Mouse (Mus musculus) MEL (cell line): ENCODE data around the gene Itga9. TPM values are rescaled to one million over a fixed set of nuclear protein-coding genes. Genes with fewer than 3 reads are reported as not detected.

Source experiments
- DNase-seq: peaks from one replicate; pipeline ENCODE4 v3.0.0; 2011; ENCODE audit warnings: low read depth, low spot score
- H3K27ac ChIP-seq: 2 replicates; pipeline ENCODE4 v1.5.1; 2012; ENCODE audit warnings: low read depth, mild to moderate bottlenecking, control low read depth, low read length, moderate library complexity; ENCODE audit not compliant: control insufficient read depth
- H3K27me3 ChIP-seq, 2 experiments: fragments of 150-350 bp in 1 of 2; sonication (generic) in 1 of 2; 2 replicates each; pipeline ENCODE4 v1.6.1; 2012; ENCODE audit warnings: low read length in 2 of 2, mild to moderate bottlenecking in 2 of 2, improper control_type of control experiment in 1 of 2, moderate library complexity in 1 of 2; ENCODE audit not compliant: insufficient read depth in 2 of 2, control insufficient read depth in 1 of 2
- H3K36me3 ChIP-seq, 2 experiments: 2 replicates each; pipeline ENCODE4 v1.6.1; 2012 to 2014; ENCODE audit warnings: low read length in 2 of 2, improper control_type of control experiment in 1 of 2, inconsistent platforms in 1 of 2, mild to moderate bottlenecking in 1 of 2; ENCODE audit not compliant: insufficient read depth in 2 of 2, control insufficient read depth in 1 of 2
- H3K4me1 ChIP-seq, 2 experiments: fragments of 150-350 bp in 1 of 2; sonication (generic) in 1 of 2; 2 replicates each; pipeline ENCODE4 v1.6.1; 2012; ENCODE audit warnings: low read length in 2 of 2, improper control_type of control experiment in 1 of 2, mild to moderate bottlenecking in 1 of 2; ENCODE audit not compliant: insufficient read depth in 2 of 2, control insufficient read depth in 1 of 2
- H3K4me3 ChIP-seq, 2 experiments: fragments of 150-350 bp in 1 of 2; sonication (generic) in 1 of 2; 2 replicates each; pipeline ENCODE4 v1.5.1; 2012; ENCODE audit warnings: low read depth in 2 of 2, low read length in 2 of 2, mild to moderate bottlenecking in 2 of 2, moderate library complexity in 2 of 2, control low read depth in 1 of 2, improper control_type of control experiment in 1 of 2; ENCODE audit not compliant: control insufficient read depth in 1 of 2, insufficient read depth in 1 of 2
- H3K79me2 ChIP-seq: 2 replicates; pipeline ENCODE4 v1.6.1; 2012; ENCODE audit warnings: mild to moderate bottlenecking, low read length, moderate library complexity; ENCODE audit not compliant: control insufficient read depth, poor library complexity, insufficient read depth
- H3K9ac ChIP-seq: 2 replicates; pipeline ENCODE4 v1.6.1; 2012; ENCODE audit warnings: low read depth, mild to moderate bottlenecking, control low read depth, low read length, moderate library complexity; ENCODE audit not compliant: control insufficient read depth, poor library complexity, severe bottlenecking
- H3K9me3 ChIP-seq: fragments of 150-350 bp; sonication (generic); replicated peaks from 2 replicates; pipeline ENCODE4 v1.6.1; 2012; ENCODE audit warnings: mild to moderate bottlenecking, low read length, improper control_type of control experiment, moderate library complexity; ENCODE audit not compliant: insufficient read depth
- CHD1 ChIP-seq: IDR thresholded peaks from 2 replicates; pipeline ENCODE4 v1.6.1; 2012; ENCODE audit warnings: low read depth, mild to moderate bottlenecking, inconsistent platforms, low read length, improper control_type of control experiment
- CHD2 ChIP-seq: IDR thresholded peaks from 2 replicates; pipeline ENCODE4 v1.6.1; 2011; ENCODE audit warnings: low read length, improper control_type of control experiment
- CTCF ChIP-seq, 3 experiments: IDR thresholded peaks in 2 of 3; conservative IDR thresholded peaks in 1 of 3; 2 replicates each; pipeline ENCODE4 v1.5.1; 2011 to 2012; ENCODE audit warnings: low read length in 3 of 3, low read depth in 2 of 3, mild to moderate bottlenecking in 2 of 3, improper control_type of control experiment in 1 of 3, inconsistent platforms in 1 of 3, mixed read lengths in 1 of 3, moderate library complexity in 1 of 3; ENCODE audit not compliant: control insufficient read depth in 1 of 3, insufficient read depth in 1 of 3, poor library complexity in 1 of 3, severe bottlenecking in 1 of 3
- EP300 ChIP-seq, 2 experiments: IDR thresholded peaks; 2 replicates each; pipeline ENCODE4 v1.6.1; 2011; ENCODE audit warnings: improper control_type of control experiment in 2 of 2, low read length in 2 of 2, low read depth in 1 of 2, mild to moderate bottlenecking in 1 of 2
- GABPA ChIP-seq: IDR thresholded peaks from 2 replicates; pipeline ENCODE4 v1.6.1; 2012; ENCODE audit warnings: low read depth, mild to moderate bottlenecking, inconsistent platforms, low read length, improper control_type of control experiment, moderate library complexity
- HCFC1 ChIP-seq: IDR thresholded peaks from 2 replicates; pipeline ENCODE4 v1.6.1; 2012; ENCODE audit warnings: low read depth, mild to moderate bottlenecking, inconsistent platforms, low read length, improper control_type of control experiment, moderate library complexity
- KAT2A ChIP-seq: conservative IDR thresholded peaks from 2 replicates; pipeline ENCODE4 v1.6.1; 2012; ENCODE audit warnings: low read depth, low read length, improper control_type of control experiment, inconsistent platforms
- MAFK ChIP-seq: IDR thresholded peaks from 2 replicates; pipeline ENCODE4 v1.6.1; 2011; ENCODE audit warnings: low read depth, mild to moderate bottlenecking, low read length, improper control_type of control experiment, borderline replicate concordance
- MAX ChIP-seq: IDR thresholded peaks from 2 replicates; pipeline ENCODE4 v1.6.1; 2011; ENCODE audit warnings: low read length, improper control_type of control experiment
- MEF2A ChIP-seq: IDR thresholded peaks from 2 replicates; pipeline ENCODE4 v1.6.1; 2014; ENCODE audit warnings: low read depth, mild to moderate bottlenecking, inconsistent platforms, low read length, improper control_type of control experiment; ENCODE audit not compliant: poor library complexity, insufficient replicate concordance, severe bottlenecking; ENCODE audit errors: extremely low read depth
- MXI1 ChIP-seq: IDR thresholded peaks from 2 replicates; pipeline ENCODE4 v1.6.1; 2011; ENCODE audit warnings: mild to moderate bottlenecking, low read depth, low read length, improper control_type of control experiment
- MYB ChIP-seq: IDR thresholded peaks from 2 replicates; pipeline ENCODE4 v1.6.1; 2011; ENCODE audit warnings: mild to moderate bottlenecking, low read depth, low read length, improper control_type of control experiment
- NRF1 ChIP-seq: IDR thresholded peaks from 2 replicates; pipeline ENCODE4 v1.6.1; 2014; ENCODE audit warnings: low read depth, mild to moderate bottlenecking, inconsistent platforms, low read length, improper control_type of control experiment, moderate library complexity; ENCODE audit not compliant: poor library complexity, insufficient read depth, severe bottlenecking
- POLR2AphosphoS5 ChIP-seq: IDR thresholded peaks from 2 replicates; pipeline ENCODE4 v1.6.1; 2012; ENCODE audit warnings: low read depth, borderline replicate concordance, mild to moderate bottlenecking, inconsistent platforms, low read length, moderate library complexity, mixed read lengths
- RAD21 ChIP-seq: IDR thresholded peaks from 2 replicates; pipeline ENCODE4 v1.6.1; 2011; ENCODE audit warnings: mild to moderate bottlenecking, low read depth, low read length, improper control_type of control experiment
- RCOR1 ChIP-seq: IDR thresholded peaks from 2 replicates; pipeline ENCODE4 v1.6.1; 2012; ENCODE audit warnings: low read depth, mild to moderate bottlenecking, inconsistent platforms, low read length, improper control_type of control experiment
- SIN3A ChIP-seq: IDR thresholded peaks from 2 replicates; pipeline ENCODE4 v1.6.1; 2012; ENCODE audit warnings: low read length, improper control_type of control experiment, inconsistent platforms
- TAL1 ChIP-seq: IDR thresholded peaks from 2 replicates; pipeline ENCODE4 v1.6.1; 2012; ENCODE audit warnings: mild to moderate bottlenecking, inconsistent platforms, low read length, moderate library complexity, mixed read lengths
- TCF12 ChIP-seq: IDR thresholded peaks from 2 replicates; pipeline ENCODE4 v1.6.1; 2014; ENCODE audit warnings: low read depth, mild to moderate bottlenecking, inconsistent platforms, low read length, improper control_type of control experiment, moderate library complexity
- UBTF ChIP-seq: IDR thresholded peaks from 2 replicates; pipeline ENCODE4 v1.6.1; 2012; ENCODE audit warnings: low read depth, mild to moderate bottlenecking, inconsistent platforms, low read length, improper control_type of control experiment, moderate library complexity, borderline replicate concordance; ENCODE audit not compliant: insufficient read depth
- ZC3H11A ChIP-seq: IDR thresholded peaks from 2 replicates; pipeline ENCODE4 v1.6.1; 2012; ENCODE audit warnings: low read depth, mild to moderate bottlenecking, inconsistent platforms, low read length, improper control_type of control experiment
- ZKSCAN1 ChIP-seq: IDR thresholded peaks from 2 replicates; pipeline ENCODE4 v1.6.1; 2012; ENCODE audit warnings: low read depth, mild to moderate bottlenecking, inconsistent platforms, low read length, improper control_type of control experiment, moderate library complexity
- ZMIZ1 ChIP-seq: IDR thresholded peaks from 2 replicates; pipeline ENCODE4 v1.6.1; 2012; ENCODE audit warnings: low read depth, mild to moderate bottlenecking, inconsistent platforms, low read length, improper control_type of control experiment, moderate library complexity
- ZNF384 ChIP-seq: IDR thresholded peaks from 2 replicates; pipeline ENCODE4 v1.6.1; 2012; ENCODE audit warnings: low read depth, mild to moderate bottlenecking, inconsistent platforms, low read length, improper control_type of control experiment
- polyA plus RNA-seq, 2 experiments: library from polyadenylated mRNA; stranded (reverse) in 1 of 2; unstranded in 1 of 2; fragments of >175 nt in 1 of 2; fragments of >200 nt in 1 of 2; gene quantifications; 2 replicates each; pipeline versions ENCODE4 v1.2.1 to v1.2.4; 2012; ENCODE audit warnings: low replicate concordance in 2 of 2, low read depth in 1 of 2; ENCODE audit not compliant: insufficient read length in 2 of 2, insufficient read depth in 1 of 2, missing spikeins in 1 of 2
- total RNA-seq: library from RNA; depleted of rRNA; stranded (reverse); fragments of 300-350 nt; gene quantifications from 2 replicates; pipeline ENCODE4 v1.2.3, GENCODE M21; 2012

The Itga9 gene
- total and polyA plus RNA-seq, 3 experiments, result 0.19 to 0.21 TPM; not detected in 1

- no peak for DNase-seq
- Histone ChIP-seq H3K4me3 (no peak overlapping the region), H3K36me3 (no peaks in the 10 kb centered on the region), H3K4me1 (no peaks in the 10 kb centered on the region), H3K27me3 (peaks cover 0 to 1% of the 10 kb centered on the region in 2 experiments; a peak in 1 of 4 replicates), H3K79me2 (no peaks in the 10 kb centered on the region), H3K9me3 (no peaks in the 10 kb centered on the region), H3K9ac (no peak overlapping the region), H3K27ac (no peak overlapping the region)
- TF ChIP-seq KAT2A, result no peak
- TF ChIP-seq CTCF (IDR thresholded peaks at IDR 0.05 in 2 of 3, conservative IDR thresholded peaks at IDR 0.05 in 1 of 3; ENCODE audit: control insufficient read depth in 1 of 3, insufficient read depth in 1 of 3, low read depth in 2 of 3, low read length in 3 of 3, poor library complexity in 1 of 3, severe bottlenecking in 1 of 3), result no peak
- no peak for TF ChIP-seq TCF12
- no peak for TF ChIP-seq CHD2
- TF ChIP-seq ZKSCAN1, result no peak
- no peak for TF ChIP-seq MXI1
- TF ChIP-seq ZMIZ1, result no peak
- no peak for TF ChIP-seq EP300 (IDR thresholded peaks at IDR 0.05; ENCODE audit: low read depth in 1 of 2, low read length in 2 of 2)
- TF ChIP-seq ZNF384, result no peak
- no peak for TF ChIP-seq MAX
- no peak for TF ChIP-seq HCFC1
- no peak for TF ChIP-seq RCOR1
- TF ChIP-seq MAFK, result no peak
- TF ChIP-seq TAL1, result no peak
- no peak for TF ChIP-seq POLR2AphosphoS5
- no peak for TF ChIP-seq SIN3A
- TF ChIP-seq UBTF, result no peak
- no peak for TF ChIP-seq GABPA
- no peak for TF ChIP-seq ZC3H11A
- TF ChIP-seq MEF2A, result no peak
Measured at GRCm38 (mm10) chr9:118728987-118729386, 122.5 kb downstream of the Itga9 start.

- H3K4me3 ChIP-seq, result no peak overlapping the region
Measured at GRCm38 (mm10) chr9:118730172-118730571, 123.7 kb downstream of the Itga9 start.

More at GRCm38 (mm10) chr9:118730172-118730571, 123.7 kb downstream of the Itga9 start:
- Histone ChIP-seq H3K79me2 (no peaks in the 10 kb centered on the region), H3K9me3 (no peaks in the 10 kb centered on the region), H3K27me3 (peaks cover 0 to 1% of the 10 kb centered on the region in 2 experiments; a peak in 1 of 4 replicates), H3K4me1 (no peaks in the 10 kb centered on the region), H3K9ac (no peak overlapping the region), H3K36me3 (no peaks in the 10 kb centered on the region), H3K27ac (no peak overlapping the region)
- DNase-seq, result no peak
- TF ChIP-seq MYB, result no peak
- no peak for TF ChIP-seq UBTF
- no peak for TF ChIP-seq RAD21
- TF ChIP-seq CHD1, result no peak
- TF ChIP-seq SIN3A, result no peak
- no peak for TF ChIP-seq POLR2AphosphoS5
- no peak for TF ChIP-seq KAT2A
- no peak for TF ChIP-seq ZNF384
- no peak for TF ChIP-seq NRF1
